Mouse (Mus musculus): Measurements from ENCODE around the gene Creb1. TPM values are rescaled to one million over a fixed set of nuclear protein-coding genes. Genes with fewer than 3 reads are reported as not detected.
"Not testable (repeated sequence)": the region's sequence is repeated elsewhere in the genome, so short reads cannot be mapped to it uniquely, and the experiment has no call there.

Creb1 gene
- polyA plus RNA-seq, 1 experiment from 2014 or later, result 24.5 TPM

GRCm38 (mm10) chr1:64551908-64552307 is 19.5 kb downstream of the Creb1 start:
- Histone ChIP-seq H3K36me3 (no peaks in the 10 kb centered on the region), H3K27me3 (replicated peaks) (no peaks in the 10 kb centered on the region), H3K4me1 (replicated peaks) (no peaks in the 10 kb centered on the region), H3K9ac (no peak overlapping the region), H3K27ac (no peak overlapping the region), H3K4me2 (replicated peaks) (no peak overlapping the region), H3K9me3 (no peaks in the 10 kb centered on the region), H3K4me3 (replicated peaks) (no peak overlapping the region)
- WGBS, result 38% methylated on average over 2 of the region's 2 CpGs
- no peak for ATAC-seq

GRCm38 (mm10) chr1:64560105-64560504 is 27.7 kb downstream of the Creb1 start:
- WGBS, result 91% methylated on average over 3 of the region's 3 CpGs
- H3K4me2 ChIP-seq (replicated peaks), result no peak overlapping the region
- no peak overlapping the region for H3K9ac ChIP-seq
- H3K4me3 ChIP-seq (replicated peaks), result no peak overlapping the region
- no peaks in the 10 kb centered on the region for H3K27me3 ChIP-seq (replicated peaks)
- peaks cover 3% of the 10 kb centered on the region; the same call in 1 of the 2 replicates for H3K36me3 ChIP-seq
- ATAC-seq, result no peak
- no peak overlapping the region for H3K27ac ChIP-seq
- H3K4me1 ChIP-seq (replicated peaks), result no peaks in the 10 kb centered on the region
- H3K9me3 ChIP-seq, result no peaks in the 10 kb centered on the region

DNA sequence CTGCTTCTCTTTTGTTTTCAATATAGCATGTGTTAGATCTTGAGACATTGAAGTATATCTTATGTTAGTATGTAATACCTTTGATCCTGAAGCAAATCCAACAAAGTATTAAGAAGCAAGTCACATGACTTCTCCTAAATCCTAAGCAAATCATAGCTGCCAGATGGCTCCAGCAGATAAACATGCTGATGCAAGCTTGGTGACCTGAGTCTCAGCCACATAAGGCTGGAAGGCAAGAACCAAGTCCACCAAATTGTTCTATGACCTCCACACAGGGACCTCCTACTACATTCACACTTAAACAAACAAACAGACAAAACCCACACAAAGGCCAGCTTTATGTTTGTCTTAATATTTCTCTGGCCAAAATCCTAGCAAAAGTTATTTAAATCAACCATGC is 35.8 kb downstream of the Creb1 start:
- Histone ChIP-seq H3K4me2 (replicated peaks) (no peak overlapping the region), H3K27me3 (replicated peaks) (no peaks in the 10 kb centered on the region), H3K4me3 (replicated peaks) (no peak overlapping the region), H3K36me3 (0 out of 2 replicates have a peak, but pooled peaks cover 2% of the 10 kb centered on the region), H3K9me3 (no peaks in the 10 kb centered on the region), H3K27ac (no peak overlapping the region), H3K4me1 (replicated peaks) (no peaks in the 10 kb centered on the region), H3K9ac (no peak overlapping the region)
- no peak for ATAC-seq

GRCm38 (mm10) chr1:64576022-64576421 is 43.6 kb downstream of the Creb1 start:
- no peak overlapping the region for H3K27ac ChIP-seq
- no peak for ATAC-seq
- H3K4me3 ChIP-seq (replicated peaks), result no peak overlapping the region
- no peaks in the 10 kb centered on the region for H3K4me1 ChIP-seq (replicated peaks)
- H3K27me3 ChIP-seq (replicated peaks), result no peaks in the 10 kb centered on the region
- no peak overlapping the region for H3K9ac ChIP-seq
- 89% methylated on average over 7 of the region's 7 CpGs for WGBS
- no peaks in the 10 kb centered on the region for H3K9me3 ChIP-seq
- 0 out of 2 replicates have a peak, but pooled peaks cover 7% of the 10 kb centered on the region for H3K36me3 ChIP-seq
- no peak overlapping the region for H3K4me2 ChIP-seq (replicated peaks)

- no peaks in the 10 kb centered on the region for H3K9me3 ChIP-seq
- peaks cover 8% of the 10 kb centered on the region; the same call in 1 of the 2 replicates for H3K36me3 ChIP-seq
- no peak overlapping the region for H3K27ac ChIP-seq
- H3K4me2 ChIP-seq (replicated peaks), result no peak overlapping the region
- no peak overlapping the region for H3K4me3 ChIP-seq (replicated peaks)
- ATAC-seq, result no peak
- no peaks in the 10 kb centered on the region for H3K27me3 ChIP-seq (replicated peaks)
- no peak overlapping the region for H3K9ac ChIP-seq
- no peaks in the 10 kb centered on the region for H3K4me1 ChIP-seq (replicated peaks)
- WGBS, result 91% methylated on average over 2 of the region's 2 CpGs
Measured at GRCm38 (mm10) chr1:64576732-64577131, 44.3 kb downstream of the Creb1 start.

DNA sequence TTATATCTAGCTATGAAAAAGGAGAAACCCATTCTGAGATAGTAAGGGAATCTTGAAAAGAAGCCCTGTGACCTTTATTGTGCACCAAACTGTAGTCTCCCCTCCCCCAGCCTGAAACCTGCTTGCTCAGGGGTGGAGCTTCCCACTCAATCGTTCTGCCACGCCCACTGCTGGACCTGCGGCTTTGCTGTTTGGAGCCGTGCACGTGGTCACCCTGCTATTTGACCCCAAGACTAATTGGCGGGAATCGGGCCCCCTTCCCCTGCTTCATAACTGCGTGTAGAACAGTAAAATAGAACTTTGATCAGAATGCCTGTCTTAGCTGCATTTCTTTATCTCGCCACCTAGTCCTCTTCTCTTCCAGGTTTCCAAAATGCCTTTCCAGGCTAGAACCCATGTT is 45.5 kb downstream of the Creb1 start:
- 46% methylated on average over 9 of the region's 9 CpGs for WGBS

DNA sequence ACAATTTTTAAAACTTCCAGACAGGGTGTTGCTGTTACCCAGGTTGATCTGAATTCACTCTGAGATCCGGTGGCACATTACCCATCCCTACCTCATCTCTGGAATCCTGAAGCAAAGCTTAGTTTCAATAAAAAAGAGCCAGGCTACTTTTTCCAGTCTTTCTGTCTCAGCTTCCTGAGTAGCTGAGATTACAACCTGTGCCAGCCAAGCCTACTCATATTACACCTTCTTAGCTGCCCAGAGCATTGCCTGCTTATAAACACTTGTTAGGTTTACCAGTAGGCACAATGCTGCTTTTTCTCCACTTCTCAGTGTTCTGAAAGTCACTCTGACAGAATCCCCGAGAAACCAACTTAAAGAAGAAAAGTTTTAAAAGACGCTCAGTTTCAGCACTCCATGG is 46.4 kb downstream of the Creb1 start:
- Histone ChIP-seq H3K27me3 (replicated peaks) (no peaks in the 10 kb centered on the region), H3K9ac (no peak overlapping the region), H3K27ac (no peak overlapping the region), H3K4me1 (replicated peaks) (no peaks in the 10 kb centered on the region), H3K9me3 (no peaks in the 10 kb centered on the region), H3K4me2 (replicated peaks) (no peak overlapping the region), H3K4me3 (replicated peaks) (no peak overlapping the region), H3K36me3 (peaks cover 10% of the 10 kb centered on the region; the same call in 1 of the 2 replicates)
- 91% methylated on average over 3 of the region's 3 CpGs for WGBS
- no peak for ATAC-seq

More for the DNA sequence above, 45.5 kb downstream of the Creb1 start:
- not testable (repeated sequence) for H3K4me2 ChIP-seq (replicated peaks); ATAC-seq; H3K9ac ChIP-seq; H3K9me3 ChIP-seq; H3K4me3 ChIP-seq (replicated peaks); H3K27me3 ChIP-seq (replicated peaks); H3K4me1 ChIP-seq (replicated peaks); H3K27ac ChIP-seq
- H3K36me3 ChIP-seq, result peaks cover 10% of the 10 kb centered on the region; the same call in 1 of the 2 replicates

- Histone ChIP-seq H3K36me3 (no peaks in the 10 kb centered on the region; the same call in 1 of the 2 replicates), H3K27ac (no peak overlapping the region), H3K9ac (no peak overlapping the region), H3K27me3 (replicated peaks) (no peaks in the 10 kb centered on the region), H3K4me3 (replicated peaks) (no peak overlapping the region), H3K4me1 (replicated peaks) (no peaks in the 10 kb centered on the region), H3K9me3 (no peaks in the 10 kb centered on the region), H3K4me2 (replicated peaks) (no peak overlapping the region)
- no peak for ATAC-seq
- whole genome bisulfite sequencing, result 54% methylated on average over 5 of the region's 5 CpGs
Measured at GRCm38 (mm10) chr1:64598926-64599325, 66.5 kb downstream of the Creb1 start.

- no peaks in the 10 kb centered on the region for H3K4me1 ChIP-seq (replicated peaks)
- no peak overlapping the region for H3K9ac ChIP-seq
- H3K36me3 ChIP-seq, result no peaks in the 10 kb centered on the region; the same call in 1 of the 2 replicates
- 77% methylated on average over 7 of the region's 7 CpGs for WGBS
- no peak overlapping the region for H3K27ac ChIP-seq
- H3K4me3 ChIP-seq (replicated peaks), result no peak overlapping the region
- H3K27me3 ChIP-seq (replicated peaks), result no peaks in the 10 kb centered on the region
- no peak overlapping the region for H3K4me2 ChIP-seq (replicated peaks)
- ATAC-seq, result no peak
- H3K9me3 ChIP-seq, result no peaks in the 10 kb centered on the region
Measured at GRCm38 (mm10) chr1:64600413-64601077, 68.1 kb downstream of the Creb1 start.

- Histone ChIP-seq H3K4me2 (replicated peaks) (no peak overlapping the region), H3K9me3 (no peaks in the 10 kb centered on the region), H3K27me3 (replicated peaks) (no peaks in the 10 kb centered on the region), H3K36me3 (no peaks in the 10 kb centered on the region; the same call in 1 of the 2 replicates), H3K9ac (no peak overlapping the region), H3K4me3 (replicated peaks) (no peak overlapping the region), H3K4me1 (replicated peaks) (no peaks in the 10 kb centered on the region), H3K27ac (no peak overlapping the region)
- ATAC-seq, result no peak
- WGBS, result 82% methylated on average over 6 of the region's 6 CpGs
Measured at GRCm38 (mm10) chr1:64601242-64601842, 68.9 kb downstream of the Creb1 start.

DNA sequence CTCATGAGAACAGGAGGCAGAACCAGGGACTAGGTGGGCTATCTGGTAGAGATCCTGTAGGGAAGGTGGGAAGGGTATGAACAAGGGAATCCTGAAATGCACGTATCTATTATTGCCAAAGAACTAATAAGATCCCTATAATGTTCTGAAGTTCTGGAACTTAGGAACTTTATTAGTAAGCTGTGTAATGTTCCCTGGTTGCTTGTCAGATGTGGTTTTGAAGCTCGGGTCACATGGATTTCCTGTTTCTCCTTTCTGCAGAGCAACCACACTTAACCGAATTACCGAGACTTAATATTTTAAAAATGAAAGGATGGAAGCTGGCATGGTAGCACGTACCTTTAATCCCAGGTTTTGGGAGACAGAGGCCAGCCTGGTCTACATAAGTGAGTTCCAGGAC is 70.9 kb downstream of the Creb1 start:
- no peak overlapping the region for H3K4me2 ChIP-seq (replicated peaks)
- no peak for ATAC-seq

GRCm38 (mm10) chr1:64609145-64609544 is 76.7 kb downstream of the Creb1 start:
- no peaks in the 10 kb centered on the region for H3K9me3 ChIP-seq
- H3K27ac ChIP-seq, result no peak overlapping the region
- no peaks in the 10 kb centered on the region for H3K4me1 ChIP-seq (replicated peaks)
- no peak; the same call in 1 of the 2 replicates for ATAC-seq
- H3K9ac ChIP-seq, result no peak overlapping the region
- no peaks in the 10 kb centered on the region for H3K36me3 ChIP-seq
- 61% methylated on average over 4 of the region's 4 CpGs for WGBS
- H3K27me3 ChIP-seq (replicated peaks), result no peaks in the 10 kb centered on the region
- H3K4me2 ChIP-seq (replicated peaks), result no peak overlapping the region
- H3K4me3 ChIP-seq (replicated peaks), result no peak overlapping the region

More for the DNA sequence above, 70.9 kb downstream of the Creb1 start:
- H3K4me1 ChIP-seq (replicated peaks), result no peaks in the 10 kb centered on the region
- H3K9me3 ChIP-seq, result no peaks in the 10 kb centered on the region
- no peak overlapping the region for H3K4me3 ChIP-seq (replicated peaks)
- no peak overlapping the region for H3K27ac ChIP-seq
- H3K9ac ChIP-seq, result no peak overlapping the region
- WGBS, result 88% methylated on average over 5 of the region's 5 CpGs
- H3K27me3 ChIP-seq (replicated peaks), result no peaks in the 10 kb centered on the region
- H3K36me3 ChIP-seq, result no peaks in the 10 kb centered on the region; the same call in 1 of the 2 replicates

DNA sequence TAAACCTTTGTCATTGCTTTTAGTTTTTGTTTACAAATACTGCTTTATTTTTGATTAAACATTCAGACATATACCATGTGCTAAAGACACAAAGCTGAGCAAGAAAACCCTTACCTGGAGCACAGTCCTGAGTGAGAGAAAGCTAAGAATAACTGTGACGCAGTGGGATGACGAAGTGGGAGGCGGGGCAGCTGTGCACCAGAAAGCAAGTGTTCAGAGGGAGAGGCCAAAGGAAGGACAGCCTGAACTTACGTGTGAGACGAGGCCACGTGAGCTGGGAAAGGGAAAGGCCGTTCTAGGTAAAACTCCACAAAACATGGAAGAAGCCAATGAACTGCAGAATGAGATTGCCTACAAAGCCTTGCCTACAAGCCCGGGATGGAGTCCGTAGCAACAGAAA is 77.5 kb downstream of the Creb1 start:
- Histone ChIP-seq H3K9ac (no peak overlapping the region), H3K36me3 (no peaks in the 10 kb centered on the region), H3K27me3 (replicated peaks) (no peaks in the 10 kb centered on the region), H3K4me1 (replicated peaks) (no peaks in the 10 kb centered on the region), H3K4me3 (replicated peaks) (no peak overlapping the region), H3K4me2 (replicated peaks) (no peak overlapping the region), H3K9me3 (no peaks in the 10 kb centered on the region), H3K27ac (no peak overlapping the region)
- 88% methylated on average over 9 of the region's 9 CpGs for WGBS
- no peak for ATAC-seq

Measured in intestine, embryonic 15.5 days (tissue).